Comparison of ENCODE assay signal across 9 mouse cellular contexts in the genomic region with DNA sequence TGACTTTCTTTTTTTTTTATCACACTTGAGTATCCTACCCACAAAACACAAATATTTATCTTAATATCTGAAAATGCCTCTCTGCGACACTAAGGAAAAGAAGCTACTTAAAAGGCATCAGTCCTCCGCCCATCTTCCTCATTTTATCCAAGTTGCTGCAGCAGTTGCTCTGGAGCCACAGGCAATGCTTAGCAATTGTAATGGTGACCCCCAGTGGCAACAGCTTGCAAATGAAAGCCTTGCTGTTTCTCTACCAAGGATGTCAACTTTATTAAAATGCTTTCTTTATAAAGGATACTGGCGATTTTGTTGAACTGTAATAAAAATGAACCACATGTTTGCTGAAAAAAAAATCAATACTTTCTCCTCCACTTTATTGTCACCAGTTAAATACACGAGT. TPM values are rescaled to one million over a fixed set of nuclear protein-coding genes. Genes with fewer than 3 reads are reported as not detected.
DNase-seq lines count a peak whose midpoint lies in the region; ATAC-seq and TF ChIP-seq lines count a peak whose summit lies in the region.
"Had no signal": no experiment of that assay in that cellular context is flagged by ENCODE, and none has a peak within 500 bp of the region (broad histone marks: within the 10 kb centered on the region; RNA-seq: fewer than 3 reads in every experiment).

No protein-coding gene starts in this region.

- no peak for TF ChIP-seq EP300 in ES-Bruce4 (IDR thresholded peaks at IDR 0.05; ENCODE audit: insufficient read depth, low read depth, low read length)

- no peaks in the 10 kb centered on the region for H3K36me3 ChIP-seq in intestine, postnatal 0 days (ENCODE audit: control insufficient read depth, insufficient read depth)
- H3K36me3 ChIP-seq in intestine, embryonic 16.5 days (ENCODE audit: control insufficient read depth, insufficient read depth, low read length), result no peaks in the 10 kb centered on the region
- no peaks in the 10 kb centered on the region for H3K36me3 ChIP-seq in ES-Bruce4 (ENCODE audit: control insufficient read depth, insufficient read depth, low read length, poor library complexity, severe bottlenecking)
- H3K36me3 ChIP-seq in forebrain, embryonic 11.5 days (ENCODE audit: control insufficient read depth, insufficient read depth, low read length), result no peaks in the 10 kb centered on the region

- DNase-seq in 416B (ENCODE audit: low read depth), result peak; percentile 20
- DNase-seq in layer of hippocampus, adult 8-10 months (ENCODE audit: low spot score in 2 of 2), result peak; percentile 2 to 6
- DNase-seq in forebrain, embryonic 11.5 days (ENCODE audit: low spot score), result no peak

- no peaks in the 10 kb centered on the region for H3K27me3 ChIP-seq in intestine, postnatal 0 days (replicated peaks; ENCODE audit: control insufficient read depth, insufficient read depth, low read length)
- no peaks in the 10 kb centered on the region for H3K27me3 ChIP-seq in intestine, embryonic 16.5 days (replicated peaks; ENCODE audit: control insufficient read depth, insufficient read depth, low read length)
- no peaks in the 10 kb centered on the region for H3K27me3 ChIP-seq in ES-Bruce4 (ENCODE audit: control insufficient read depth, insufficient read depth, low read length, poor library complexity, severe bottlenecking)
- H3K27me3 ChIP-seq in forebrain, embryonic 11.5 days (ENCODE audit: control insufficient read depth, insufficient read depth, low read length), result no peaks in the 10 kb centered on the region

- no peak for ATAC-seq in intestine, postnatal 0 days
- no peak for ATAC-seq in intestine, embryonic 16.5 days
- no peak for ATAC-seq in activated CD4-positive, CD25-positive, alpha-beta regulatory T cell, adult 4 months
- no peak for ATAC-seq in forebrain, embryonic 11.5 days (replicated peaks; ENCODE audit: low FRiP score)

- no peak for TF ChIP-seq POLR2A in ES-Bruce4 (IDR thresholded peaks at IDR 0.05; ENCODE audit: insufficient read depth, low read length)

- 44% methylated on average over 4 of the region's 4 CpGs for WGBS in intestine, postnatal 0 days
- WGBS in intestine, embryonic 16.5 days, result 40% methylated on average over 4 of the region's 4 CpGs
- 48% methylated on average over 4 of the region's 4 CpGs for WGBS in forebrain, embryonic 11.5 days

- H3K27ac ChIP-seq in intestine, postnatal 0 days (ENCODE audit: low read depth, low read length), result no peak overlapping the region
- no peak overlapping the region for H3K27ac ChIP-seq in intestine, embryonic 16.5 days (ENCODE audit: low read length)
- no peak overlapping the region for H3K27ac ChIP-seq in ES-Bruce4 (ENCODE audit: insufficient read depth, low read length)
- H3K27ac ChIP-seq in forebrain, embryonic 11.5 days (ENCODE audit: low read depth, low read length), result no peak overlapping the region

- no peaks in the 10 kb centered on the region for H3K9me3 ChIP-seq in intestine, postnatal 0 days (ENCODE audit: control insufficient read depth)
- H3K9me3 ChIP-seq in intestine, embryonic 16.5 days (ENCODE audit: control insufficient read depth, low read length), result no peaks in the 10 kb centered on the region
- H3K9me3 ChIP-seq in ES-Bruce4 (replicated peaks; ENCODE audit: control insufficient read depth, insufficient read depth, low read length, poor library complexity, severe bottlenecking), result no peaks in the 10 kb centered on the region
- H3K9me3 ChIP-seq in forebrain, embryonic 11.5 days (ENCODE audit: control insufficient read depth, low read length), result no peaks in the 10 kb centered on the region

- H3K4me3 ChIP-seq in intestine, postnatal 0 days (ENCODE audit: low read depth, low read length), result no peak overlapping the region
- no peak overlapping the region for H3K4me3 ChIP-seq in intestine, embryonic 16.5 days (ENCODE audit: low read length)
- no peak overlapping the region for H3K4me3 ChIP-seq in ES-Bruce4 (ENCODE audit: low read depth, low read length)
- H3K4me3 ChIP-seq in forebrain, embryonic 11.5 days (ENCODE audit: low read depth, low read length), result no peak overlapping the region

- no peaks in the 10 kb centered on the region for H3K4me1 ChIP-seq in intestine, postnatal 0 days (replicated peaks; ENCODE audit: control insufficient read depth, insufficient read depth, low read length)
- H3K4me1 ChIP-seq in intestine, embryonic 16.5 days (ENCODE audit: control insufficient read depth, insufficient read depth, low read length), result no peaks in the 10 kb centered on the region
- H3K4me1 ChIP-seq in ES-Bruce4 (ENCODE audit: control insufficient read depth, insufficient read depth, low read length), result no peaks in the 10 kb centered on the region
- no peaks in the 10 kb centered on the region for H3K4me1 ChIP-seq in forebrain, embryonic 11.5 days (replicated peaks; ENCODE audit: control insufficient read depth, insufficient read depth, low read length)

- no peak overlapping the region for H3K9ac ChIP-seq in intestine, postnatal 0 days (ENCODE audit: low read depth, low read length)
- no peak overlapping the region for H3K9ac ChIP-seq in intestine, embryonic 16.5 days (ENCODE audit: low read depth, low read length)
- H3K9ac ChIP-seq in ES-Bruce4 (ENCODE audit: low read depth, poor library complexity, severe bottlenecking), result no peak overlapping the region
- H3K9ac ChIP-seq in forebrain, embryonic 11.5 days (ENCODE audit: low read length), result no peak overlapping the region

- TF ChIP-seq CTCF in intestine, postnatal 0 days (IDR thresholded peaks at IDR 0.05; ENCODE audit: low read depth), result peak; percentile 43
- TF ChIP-seq CTCF in ES-Bruce4 (IDR thresholded peaks at IDR 0.05; ENCODE audit: low read depth, low read length), result peak; percentile 9

- no peak overlapping the region for H3K4me2 ChIP-seq in intestine, postnatal 0 days (replicated peaks; ENCODE audit: low read depth)
- H3K4me2 ChIP-seq in intestine, embryonic 16.5 days (ENCODE audit: low read depth, low read length), result no peak overlapping the region
- no peak overlapping the region for H3K4me2 ChIP-seq in forebrain, embryonic 11.5 days (ENCODE audit: low read depth, low read length, severe bottlenecking)

RNA-seq across cellular contexts. Expression of a gene that starts 2.0 kb away (rescaled TPM):
- not detected in 2 replicates for polyA plus RNA-seq in intestine, postnatal 0 days (2015; fragmentation: Nextera tagmentation; extraction: Ambion mirVana)
- polyA plus RNA-seq in intestine, embryonic 16.5 days (2015; fragmentation: Nextera tagmentation; extraction: Ambion mirVana), result not detected in 2 replicates
- polyA plus RNA-seq in ES-Bruce4 (2011; ENCODE audit: insufficient read depth, insufficient read length, low read depth, missing spikeins), result not detected in 2 replicates
- total RNA-seq in layer of hippocampus, adult 8-10 months (2022), result not detected
- polyA plus RNA-seq in activated CD4-positive, CD25-positive, alpha-beta regulatory T cell, adult 4 months (2017; shearing (Covaris generic)), result not detected
- polyA plus RNA-seq in forebrain, embryonic 11.5 days (2014; fragmentation: Nextera tagmentation; extraction: Ambion mirVana), result not detected in 2 replicates
- total RNA-seq: neutrophil, adult 5-6 weeks had no signal
- polyA plus RNA-seq: large intestine, adult 2 months had no signal
